Mouse (Mus musculus) hindbrain, postnatal 0 days (tissue): ENCODE measurements at regions not wholly inside any gene's neighbourhood (a gene's known extent, or its start where the extent isn't known, plus 50 kb on each side); places are given as distances from the start of the nearest gene placed in this dataset.

ENCODE experiments used
- ATAC-seq: fragments of 200-750 bp; cut with Nextera tagmentation; 2 replicates; pipeline ENCODE4 v1.8.0; 2017; ENCODE audit warnings: mild to moderate bottlenecking, moderate TSS enrichment, moderate library complexity
- DNase-seq: peaks from one replicate; pipeline ENCODE4 v3.0.0-alpha.2; 2015; ENCODE audit warnings: low spot score
- H3K27ac ChIP-seq: fragments of 300-500 bp; sonication (generic); 2 replicates; pipeline ENCODE4 v1.5.1; 2014; ENCODE audit warnings: mild to moderate bottlenecking
- H3K27me3 ChIP-seq: fragments of 300-500 bp; sonication (generic); 2 replicates; pipeline ENCODE4 v1.6.1; 2014; ENCODE audit warnings: low read length, mixed read lengths; ENCODE audit not compliant: insufficient read depth
- H3K36me3 ChIP-seq: fragments of 300-500 bp; sonication (generic); 2 replicates; pipeline ENCODE4 v1.6.1; 2014; ENCODE audit warnings: low read length, mixed read lengths; ENCODE audit not compliant: insufficient read depth
- H3K4me1 ChIP-seq: fragments of 300-500 bp; sonication (generic); 2 replicates; pipeline ENCODE4 v1.6.1; 2014; ENCODE audit warnings: antibody characterized with exemption, low read length, mixed read lengths; ENCODE audit not compliant: insufficient read depth
- H3K4me2 ChIP-seq: fragments of 300-500 bp; sonication (generic); 2 replicates; pipeline ENCODE4 v1.6.1; 2014; ENCODE audit warnings: low read depth, mild to moderate bottlenecking, low read length, moderate library complexity, mixed read lengths
- H3K4me3 ChIP-seq: fragments of 300-500 bp; sonication (generic); 2 replicates; pipeline ENCODE4 v1.5.1; 2014; ENCODE audit warnings: low read length
- H3K9ac ChIP-seq: fragments of 300-500 bp; sonication (generic); replicated peaks from 2 replicates; pipeline ENCODE4 v1.6.1; 2014; ENCODE audit warnings: mild to moderate bottlenecking, low read length, moderate library complexity, mixed read lengths
- H3K9me3 ChIP-seq: fragments of 300-500 bp; sonication (generic); 2 replicates; pipeline ENCODE4 v1.6.1; 2016; ENCODE audit warnings: low read length, mixed read lengths
- CTCF ChIP-seq: IDR thresholded peaks from 2 replicates; pipeline ENCODE4 v1.5.1; 2016; ENCODE audit warnings: antibody characterized with exemption, control low read depth, low read depth
- WGBS: fragments of 180-500 bp; shearing (Covaris S2); extraction: QIAGEN DNeasy Blood & Tissue Kit; methylation state at CpG from one replicate; pipeline ENCODE4 v1.1.7; 2014; 5-methylcytosine and 5-hydroxymethylcytosine counted together

- Histone ChIP-seq H3K27ac (no peak overlapping the region), H3K9ac (no peak overlapping the region), H3K27me3 (no peaks in the 10 kb centered on the region), H3K36me3 (no peaks in the 10 kb centered on the region), H3K9me3 (no peaks in the 10 kb centered on the region), H3K4me1 (no peaks in the 10 kb centered on the region), H3K4me2 (no peak overlapping the region), H3K4me3 (no peak overlapping the region)
- no peak for ATAC-seq
- WGBS, result 87% methylated on average over 8 of the region's 8 CpGs
- TF ChIP-seq CTCF, result no peak
- DNase-seq, result no peak
Observed at GRCm38 (mm10) chr13:114237391-114237790, 150.7 kb downstream of the Ndufs4 start.

- WGBS, result 75% methylated on average over 4 of the region's 4 CpGs
- Histone ChIP-seq H3K4me1 (no peaks in the 10 kb centered on the region), H3K9me3 (no peaks in the 10 kb centered on the region), H3K27me3 (no peaks in the 10 kb centered on the region), H3K9ac (no peak overlapping the region), H3K27ac (no peak overlapping the region), H3K4me3 (no peak overlapping the region), H3K4me2 (no peak overlapping the region), H3K36me3 (no peaks in the 10 kb centered on the region)
- TF ChIP-seq CTCF, result no peak
- ATAC-seq (no peak), DNase-seq (no peak)
Observed at GRCm38 (mm10) chr13:114235892-114236291, 152.2 kb downstream of the Ndufs4 start.

- Histone ChIP-seq H3K4me1 (no peaks in the 10 kb centered on the region), H3K4me2 (no peak overlapping the region), H3K27ac (no peak overlapping the region), H3K27me3 (no peaks in the 10 kb centered on the region), H3K9me3 (no peaks in the 10 kb centered on the region), H3K9ac (no peak overlapping the region), H3K36me3 (no peaks in the 10 kb centered on the region), H3K4me3 (no peak overlapping the region)
- TF ChIP-seq CTCF, result no peak
- ATAC-seq (no peak), DNase-seq (no peak)
- WGBS, result 89% methylated on average over 3 of the region's 3 CpGs
Observed at GRCm38 (mm10) chr13:114232203-114232602, 155.9 kb downstream of the Ndufs4 start.

GRCm38 (mm10) chr13:114230557-114230956 lies 157.5 kb downstream of the Ndufs4 start:
- no peak for ATAC-seq

GRCm38 (mm10) chr13:114227046-114227445 lies 161.0 kb downstream of the Ndufs4 start:
- Histone ChIP-seq H3K9ac (no peak overlapping the region), H3K4me2 (no peak overlapping the region), H3K4me3 (no peak overlapping the region), H3K36me3 (no peaks in the 10 kb centered on the region), H3K9me3 (no peaks in the 10 kb centered on the region), H3K4me1 (no peaks in the 10 kb centered on the region), H3K27ac (no peak overlapping the region), H3K27me3 (no peaks in the 10 kb centered on the region)
- no peak for TF ChIP-seq CTCF
- no peak for ATAC-seq
- DNase-seq, result no peak
- WGBS, result 49% methylated on average over 4 of the region's 4 CpGs

More at GRCm38 (mm10) chr13:114230557-114230956, 157.5 kb downstream of the Ndufs4 start:
- TF ChIP-seq CTCF, result no peak
- H3K4me3 ChIP-seq, result no peak overlapping the region
- H3K27me3 ChIP-seq, result no peaks in the 10 kb centered on the region
- H3K4me1 ChIP-seq, result no peaks in the 10 kb centered on the region
- no peak for DNase-seq
- H3K36me3 ChIP-seq, result no peaks in the 10 kb centered on the region
- WGBS, result 89% methylated on average over 4 of the region's 4 CpGs
- H3K9me3 ChIP-seq, result no peaks in the 10 kb centered on the region
- H3K9ac ChIP-seq, result no peak overlapping the region
- H3K27ac ChIP-seq, result no peak overlapping the region
- no peak overlapping the region for H3K4me2 ChIP-seq

GRCm38 (mm10) chr13:114226291-114226925 lies 161.7 kb downstream of the Ndufs4 start:
- ATAC-seq (no peak), DNase-seq (peak; percentile 10)

GRCm38 (mm10) chr13:114219870-114220492 lies 168.1 kb downstream of the Ndufs4 start:
- peak; percentile 30 for DNase-seq

More at GRCm38 (mm10) chr13:114226291-114226925, 161.7 kb downstream of the Ndufs4 start:
- no peaks in the 10 kb centered on the region for H3K27me3 ChIP-seq
- H3K4me3 ChIP-seq, result no peak overlapping the region
- no peak overlapping the region for H3K4me2 ChIP-seq
- no peak overlapping the region for H3K9ac ChIP-seq
- 45% methylated on average over 7 of the region's 7 CpGs for WGBS
- H3K27ac ChIP-seq, result no peak overlapping the region
- TF ChIP-seq CTCF, result no peak
- no peaks in the 10 kb centered on the region for H3K9me3 ChIP-seq
- H3K4me1 ChIP-seq, result no peaks in the 10 kb centered on the region
- H3K36me3 ChIP-seq, result no peaks in the 10 kb centered on the region

More at GRCm38 (mm10) chr13:114219870-114220492, 168.1 kb downstream of the Ndufs4 start:
- no peak for TF ChIP-seq CTCF
- 33% methylated on average over 5 of the region's 5 CpGs for WGBS
- Histone ChIP-seq H3K27me3 (no peaks in the 10 kb centered on the region), H3K9me3 (no peaks in the 10 kb centered on the region), H3K4me3 (no peak overlapping the region), H3K9ac (no peak overlapping the region), H3K4me1 (no peaks in the 10 kb centered on the region), H3K4me2 (no peak overlapping the region), H3K27ac (no peak overlapping the region), H3K36me3 (no peaks in the 10 kb centered on the region)
- peak; percentile 61; the same call in 1 of the 2 replicates for ATAC-seq
